In genomic region chr9:57269384-57269783, GRCm38 (mm10) we compare ENCODE assay signal across 30 mouse cellular contexts. TPM values are rescaled to one million over a fixed set of nuclear protein-coding genes. Genes with fewer than 3 reads are reported as not detected.
A peak's percentile ranks its signal among the peaks of the same experiment; 100 is the strongest.
DNase-seq lines count a peak whose midpoint lies in the region; ATAC-seq lines count a peak whose summit lies in the region.
"Had no signal": no experiment of that assay in that cellular context is flagged by ENCODE, and none has a peak within 500 bp of the region (broad histone marks: within the 10 kb centered on the region; RNA-seq: fewer than 3 reads in every experiment).

No protein-coding gene starts in this region.

- no peak overlapping the region for H3K4me3 ChIP-seq in forebrain, embryonic 12.5 days (replicated peaks)
- no peak overlapping the region for H3K4me3 ChIP-seq in forebrain, embryonic 15.5 days
- no peak overlapping the region for H3K4me3 ChIP-seq in lung, embryonic 16.5 days (ENCODE audit: low read length)
- no peak overlapping the region for H3K4me3 ChIP-seq in midbrain, embryonic 12.5 days
- H3K4me3 ChIP-seq in midbrain, embryonic 15.5 days, result no peak overlapping the region
- no peak overlapping the region for H3K4me3 ChIP-seq in intestine, embryonic 16.5 days (ENCODE audit: low read length)
- H3K4me3 ChIP-seq: embryonic facial prominence, embryonic 12.5 days; heart, embryonic 15.5 days; hindbrain, embryonic 13.5 days; liver, embryonic 15.5 days; lung, embryonic 15.5 days; stomach, embryonic 15.5 days had no signal

- H3K27me3 ChIP-seq in forebrain, embryonic 12.5 days, result peaks cover 13% of the 10 kb centered on the region; the same call in 1 of the 2 replicates
- no peaks in the 10 kb centered on the region for H3K27me3 ChIP-seq in forebrain, embryonic 15.5 days
- no peaks in the 10 kb centered on the region for H3K27me3 ChIP-seq in lung, embryonic 16.5 days (ENCODE audit: control insufficient read depth, insufficient read depth, low read depth, low read length)
- H3K27me3 ChIP-seq in midbrain, embryonic 12.5 days, result peaks cover 18% of the 10 kb centered on the region
- H3K27me3 ChIP-seq in midbrain, embryonic 15.5 days (replicated peaks), result no peaks in the 10 kb centered on the region
- no peaks in the 10 kb centered on the region for H3K27me3 ChIP-seq in intestine, embryonic 16.5 days (replicated peaks; ENCODE audit: control insufficient read depth, insufficient read depth, low read length)
- H3K27me3 ChIP-seq: stomach, embryonic 15.5 days had no signal

- H3K9ac ChIP-seq in forebrain, embryonic 12.5 days, result no peak overlapping the region
- H3K9ac ChIP-seq in forebrain, embryonic 15.5 days (replicated peaks), result no peak overlapping the region
- H3K9ac ChIP-seq in lung, embryonic 16.5 days (ENCODE audit: low read length), result no peak overlapping the region
- H3K9ac ChIP-seq in midbrain, embryonic 12.5 days (replicated peaks), result no peak overlapping the region
- H3K9ac ChIP-seq in midbrain, embryonic 15.5 days, result no peak overlapping the region
- H3K9ac ChIP-seq in intestine, embryonic 16.5 days (ENCODE audit: low read depth, low read length), result no peak overlapping the region
- H3K9ac ChIP-seq: embryonic facial prominence, embryonic 12.5 days; forebrain, postnatal 0 days; heart, embryonic 15.5 days; hindbrain, embryonic 13.5 days; liver, embryonic 15.5 days; lung, embryonic 15.5 days; stomach, embryonic 15.5 days had no signal

- H3K27ac ChIP-seq in forebrain, embryonic 12.5 days, result peak overlapping the region; percentile 43; the same call in 1 of the 2 replicates
- H3K27ac ChIP-seq in forebrain, embryonic 15.5 days (replicated peaks), result no peak overlapping the region
- H3K27ac ChIP-seq in lung, embryonic 16.5 days (ENCODE audit: low read length), result peak overlapping the region; percentile 45; the same call in 1 of the 2 replicates
- H3K27ac ChIP-seq in midbrain, embryonic 12.5 days (replicated peaks), result 0 out of 2 replicates have a peak overlapping the region, but pooled peaks have one; percentile 60
- 0 out of 2 replicates have a peak overlapping the region, but pooled peaks have one; percentile 27 for H3K27ac ChIP-seq in midbrain, embryonic 15.5 days
- no peak overlapping the region for H3K27ac ChIP-seq in intestine, embryonic 16.5 days (ENCODE audit: low read length)
- H3K27ac ChIP-seq: embryonic facial prominence, embryonic 12.5 days; heart, embryonic 15.5 days; hindbrain, embryonic 13.5 days; liver, embryonic 15.5 days; lung, embryonic 15.5 days; stomach, embryonic 15.5 days had no signal

- peaks cover 43% of the 10 kb centered on the region for H3K4me1 ChIP-seq in forebrain, embryonic 12.5 days
- peaks cover 14% of the 10 kb centered on the region for H3K4me1 ChIP-seq in forebrain, embryonic 15.5 days
- peaks cover 18% of the 10 kb centered on the region for H3K4me1 ChIP-seq in lung, embryonic 16.5 days (replicated peaks; ENCODE audit: control insufficient read depth, insufficient read depth, low read length)
- H3K4me1 ChIP-seq in midbrain, embryonic 12.5 days, result peaks cover 39% of the 10 kb centered on the region
- H3K4me1 ChIP-seq in midbrain, embryonic 15.5 days, result peaks cover 24% of the 10 kb centered on the region
- H3K4me1 ChIP-seq in intestine, embryonic 16.5 days (ENCODE audit: control insufficient read depth, insufficient read depth, low read length), result peaks cover 4% of the 10 kb centered on the region; the same call in 1 of the 2 replicates

- 38% methylated on average over 1 of the region's 1 CpGs for WGBS in forebrain, embryonic 12.5 days
- WGBS in forebrain, embryonic 15.5 days, result 27% methylated on average over 1 of the region's 1 CpGs
- WGBS in lung, embryonic 16.5 days, result 44% methylated on average over 1 of the region's 1 CpGs
- 53% methylated on average over 1 of the region's 1 CpGs for WGBS in midbrain, embryonic 12.5 days
- 29% methylated on average over 1 of the region's 1 CpGs for WGBS in midbrain, embryonic 15.5 days
- WGBS in intestine, embryonic 16.5 days, result 38% methylated on average over 1 of the region's 1 CpGs

- no peaks in the 10 kb centered on the region for H3K36me3 ChIP-seq in forebrain, embryonic 12.5 days (replicated peaks)
- H3K36me3 ChIP-seq in forebrain, embryonic 15.5 days, result no peaks in the 10 kb centered on the region
- no peaks in the 10 kb centered on the region for H3K36me3 ChIP-seq in lung, embryonic 16.5 days (ENCODE audit: control insufficient read depth, insufficient read depth, low read length)
- H3K36me3 ChIP-seq in midbrain, embryonic 12.5 days, result no peaks in the 10 kb centered on the region
- H3K36me3 ChIP-seq in midbrain, embryonic 15.5 days (replicated peaks), result no peaks in the 10 kb centered on the region
- H3K36me3 ChIP-seq in intestine, embryonic 16.5 days (ENCODE audit: control insufficient read depth, insufficient read depth, low read length), result no peaks in the 10 kb centered on the region
- H3K36me3 ChIP-seq: embryonic facial prominence, embryonic 12.5 days; heart, embryonic 15.5 days; hindbrain, embryonic 13.5 days; liver, embryonic 15.5 days; lung, embryonic 15.5 days; stomach, embryonic 15.5 days had no signal

- H3K4me2 ChIP-seq in forebrain, embryonic 12.5 days, result no peak overlapping the region
- H3K4me2 ChIP-seq in forebrain, embryonic 15.5 days (replicated peaks), result no peak overlapping the region
- no peak overlapping the region for H3K4me2 ChIP-seq in lung, embryonic 16.5 days (ENCODE audit: low read depth, low read length)
- H3K4me2 ChIP-seq in midbrain, embryonic 12.5 days (replicated peaks), result no peak overlapping the region; the same call in 1 of the 2 replicates
- no peak overlapping the region for H3K4me2 ChIP-seq in midbrain, embryonic 15.5 days
- H3K4me2 ChIP-seq in intestine, embryonic 16.5 days (ENCODE audit: low read depth, low read length), result no peak overlapping the region
- H3K4me2 ChIP-seq: embryonic facial prominence, embryonic 12.5 days; heart, embryonic 15.5 days; hindbrain, embryonic 13.5 days; liver, embryonic 15.5 days; lung, embryonic 15.5 days; stomach, embryonic 15.5 days had no signal

- ATAC-seq in forebrain, embryonic 12.5 days (ENCODE audit: low FRiP score), result no peak
- ATAC-seq in forebrain, embryonic 15.5 days (replicated peaks), result no peak
- ATAC-seq in lung, embryonic 16.5 days (ENCODE audit: low read depth), result no peak
- ATAC-seq in midbrain, embryonic 12.5 days (ENCODE audit: low FRiP score, low read depth), result no peak
- no peak for ATAC-seq in midbrain, embryonic 15.5 days (replicated peaks)
- ATAC-seq in intestine, embryonic 16.5 days, result no peak
- ATAC-seq: forebrain, postnatal 0 days had no signal

- DNase-seq in lung, postnatal 10 days, result no peak
- DNase-seq: adrenal gland, postnatal 14 days; cerebellum, adult 11 months; cerebellum, adult 9-10 months; cerebellum, postnatal 36 days; forebrain, postnatal 0 days; gastrocnemius, postnatal 10 days; kidney, adult 11 months; kidney, postnatal 25 days; liver; right cerebral cortex, postnatal 25 days; thymus, adult 18-20 months; thymus, postnatal 36 days had no signal

- no peaks in the 10 kb centered on the region for H3K9me3 ChIP-seq in forebrain, embryonic 12.5 days
- no peaks in the 10 kb centered on the region for H3K9me3 ChIP-seq in forebrain, embryonic 15.5 days
- H3K9me3 ChIP-seq in lung, embryonic 16.5 days (ENCODE audit: control insufficient read depth, low read length), result no peaks in the 10 kb centered on the region
- no peaks in the 10 kb centered on the region for H3K9me3 ChIP-seq in midbrain, embryonic 12.5 days
- H3K9me3 ChIP-seq in midbrain, embryonic 15.5 days, result no peaks in the 10 kb centered on the region
- H3K9me3 ChIP-seq in intestine, embryonic 16.5 days (ENCODE audit: control insufficient read depth, low read length), result no peaks in the 10 kb centered on the region
- H3K9me3 ChIP-seq: embryonic facial prominence, embryonic 12.5 days; heart, embryonic 15.5 days; hindbrain, embryonic 13.5 days; liver, embryonic 15.5 days; lung, embryonic 15.5 days; megakaryocyte, embryonic 14.5 days; stomach, embryonic 15.5 days had no signal

RNA-seq across cellular contexts. Expression of gene 1700017B05Rik, which starts 7.0 kb away (rescaled TPM):
- 9.1 and 11.7 TPM in 2 replicates for polyA plus RNA-seq in forebrain, embryonic 12.5 days (2016; fragmentation: Nextera tagmentation; extraction: Ambion mirVana)
- 5.0 and 5.8 TPM in 2 replicates for polyA plus RNA-seq in forebrain, embryonic 15.5 days (2015; fragmentation: Nextera tagmentation; extraction: Ambion mirVana)
- 19.4 and 20.3 TPM in 2 replicates for polyA plus RNA-seq in lung, embryonic 16.5 days (2015; fragmentation: Nextera tagmentation; extraction: Ambion mirVana)
- 8.7 and 9.7 TPM in 2 replicates for polyA plus RNA-seq in midbrain, embryonic 12.5 days (2016; fragmentation: Nextera tagmentation; extraction: Ambion mirVana)
- 4.0 and 4.4 TPM in 2 replicates for polyA plus RNA-seq in midbrain, embryonic 15.5 days (2015; fragmentation: Nextera tagmentation; extraction: Ambion mirVana)
- polyA plus RNA-seq in intestine, embryonic 16.5 days (2015; fragmentation: Nextera tagmentation; extraction: Ambion mirVana), result 23.8 and 25.5 TPM in 2 replicates

RNA-seq across cellular contexts. Expression of gene Trcg1, which starts 33.0 kb away (rescaled TPM):
- polyA plus RNA-seq in forebrain, embryonic 12.5 days (2016; fragmentation: Nextera tagmentation; extraction: Ambion mirVana), result 0.06 TPM in 1 of 2 replicates, not detected in the other
- polyA plus RNA-seq in forebrain, embryonic 15.5 days (2015; fragmentation: Nextera tagmentation; extraction: Ambion mirVana), result not detected in 2 replicates
- not detected in 2 replicates for polyA plus RNA-seq in lung, embryonic 16.5 days (2015; fragmentation: Nextera tagmentation; extraction: Ambion mirVana)
- not detected in 2 replicates for polyA plus RNA-seq in midbrain, embryonic 12.5 days (2016; fragmentation: Nextera tagmentation; extraction: Ambion mirVana)
- polyA plus RNA-seq in midbrain, embryonic 15.5 days (2015; fragmentation: Nextera tagmentation; extraction: Ambion mirVana), result not detected in 2 replicates
- polyA plus RNA-seq in intestine, embryonic 16.5 days (2015; fragmentation: Nextera tagmentation; extraction: Ambion mirVana), result not detected in 2 replicates
- polyA plus RNA-seq: CD4-positive, CD25-positive, alpha-beta regulatory T cell, adult 4 months; embryonic facial prominence, embryonic 12.5 days; forebrain, postnatal 0 days; heart, embryonic 15.5 days; hindbrain, embryonic 13.5 days; kidney, embryonic 14.5 days; limb, embryonic 11.5 days; liver, embryonic 15.5 days; lung, embryonic 15.5 days; neural tube, embryonic 11.5 days had no signal

Comparison
In these comparisons a context has a peak if more than half of its experiments do, and no peak if none do; other contexts are left out.
1. H3K27ac ChIP-seq: peak in forebrain, embryonic 12.5 days (single experiment), lung, embryonic 16.5 days (single experiment), midbrain, embryonic 12.5 days (single experiment) and midbrain, embryonic 15.5 days (single experiment); none in forebrain, embryonic 15.5 days (single experiment) and intestine, embryonic 16.5 days (single experiment).